Mouse (Mus musculus): ENCODE results near the gene Ruvbl1. TPM values are rescaled to one million over a fixed set of nuclear protein-coding genes. Genes with fewer than 3 reads are reported as not detected.
A peak's percentile ranks its signal among the peaks of the same experiment; 100 is the strongest.

Ruvbl1 gene
- polyA plus RNA-seq, 1 experiment, result 49.9 TPM

- Histone ChIP-seq H3K27ac (ENCODE audit: insufficient read depth, low read length) (no peak overlapping the region), H3K4me1 (ENCODE audit: control insufficient read depth, insufficient read depth, low read length) (0 out of 2 replicates have a peak, but pooled peaks cover 3% of the 10 kb centered on the region), H3K27me3 (ENCODE audit: control insufficient read depth, insufficient read depth, low read length) (no peaks in the 10 kb centered on the region), H3K4me3 (replicated peaks; ENCODE audit: insufficient read depth, low read depth, low read length) (no peak overlapping the region)
- 63% methylated on average over 5 of the region's 5 CpGs for WGBS
- no peak for DNase-seq
- TF ChIP-seq CTCF (IDR thresholded peaks at IDR 0.05; ENCODE audit: borderline replicate concordance, insufficient read depth, low read depth, low read length) (no peak), POLR2A (IDR thresholded peaks at IDR 0.05; ENCODE audit: borderline replicate concordance, insufficient read depth, low read length) (no peak)
Observed at GRCm38 (mm10) chr6:88516667-88517066, 51.5 kb downstream of the Ruvbl1 start.

DNA sequence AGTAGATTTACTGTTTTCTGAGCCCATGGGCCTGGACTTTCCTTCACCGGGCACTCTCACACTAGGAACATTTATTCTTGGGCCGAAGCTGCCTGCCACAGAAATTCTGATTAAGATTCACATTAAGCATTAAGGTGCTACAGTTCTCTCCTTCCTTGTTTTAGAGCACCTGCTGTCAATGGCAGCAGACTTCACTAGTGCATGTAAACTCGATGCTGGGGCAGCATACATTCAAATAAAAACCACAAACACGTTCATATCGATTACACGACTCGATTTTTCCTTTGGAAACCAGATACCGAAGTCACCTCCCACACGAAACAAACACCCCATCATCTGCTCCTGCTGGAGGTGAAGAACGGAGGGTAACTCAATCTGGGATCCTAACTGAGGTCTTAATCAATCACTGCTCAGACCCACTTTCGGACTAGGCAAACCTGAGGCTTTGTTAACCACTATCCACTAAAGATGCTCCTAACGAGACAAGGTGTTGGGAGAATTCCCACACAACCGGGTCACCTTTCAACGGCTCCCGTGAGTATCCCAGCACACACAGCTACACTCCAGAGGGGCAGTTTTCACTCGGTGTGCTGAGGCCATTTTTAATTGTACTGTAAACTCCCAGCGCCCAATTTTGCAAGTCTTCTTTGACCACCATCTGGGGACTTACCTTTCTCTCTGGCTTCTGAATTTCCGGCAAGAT, 52.6 kb downstream of the Ruvbl1 start:
- Histone ChIP-seq H3K27ac (ENCODE audit: insufficient read depth, low read length) (peak overlapping the region; percentile 22; the same call in 1 of the 2 replicates), H3K4me1 (ENCODE audit: control insufficient read depth, insufficient read depth, low read length) (0 out of 2 replicates have a peak, but pooled peaks cover 3% of the 10 kb centered on the region), H3K27me3 (ENCODE audit: control insufficient read depth, insufficient read depth, low read length) (no peaks in the 10 kb centered on the region), H3K4me3 (replicated peaks; ENCODE audit: insufficient read depth, low read depth, low read length) (peak overlapping the region; percentile 66)
- TF ChIP-seq POLR2A (IDR thresholded peaks at IDR 0.05; ENCODE audit: borderline replicate concordance, insufficient read depth, low read length) (no peak), CTCF (IDR thresholded peaks at IDR 0.05; ENCODE audit: borderline replicate concordance, insufficient read depth, low read depth, low read length) (no peak)
- DNase-seq, result no peak
- WGBS, result 9% methylated on average over 18 of the region's 18 CpGs

GRCm38 (mm10) chr6:88518404-88519263, 53.4 kb downstream of the Ruvbl1 start, which contains the start of gene Sec61a1:
Sec61a1 (minus strand) TSS chr6:88518905.
- Histone ChIP-seq H3K27ac (ENCODE audit: insufficient read depth, low read length) (peak within 1 kb of the TSS; percentile 92), H3K27me3 (ENCODE audit: control insufficient read depth, insufficient read depth, low read length) (no peaks in the 10 kb centered on the region), H3K4me3 (replicated peaks; ENCODE audit: insufficient read depth, low read depth, low read length) (peak within 1 kb of the TSS; percentile 92), H3K4me1 (ENCODE audit: control insufficient read depth, insufficient read depth, low read length) (0 out of 2 replicates have a peak, but pooled peaks cover 3% of the 10 kb centered on the region)
- under 1% methylated on average over 80 of the region's 80 CpGs for WGBS
- TF ChIP-seq CTCF (IDR thresholded peaks at IDR 0.05; ENCODE audit: borderline replicate concordance, insufficient read depth, low read depth, low read length) (no peak), POLR2A (IDR thresholded peaks at IDR 0.05; ENCODE audit: borderline replicate concordance, insufficient read depth, low read length) (peak; percentile 99)
- peak; percentile 95 to 98 for DNase-seq

DNA sequence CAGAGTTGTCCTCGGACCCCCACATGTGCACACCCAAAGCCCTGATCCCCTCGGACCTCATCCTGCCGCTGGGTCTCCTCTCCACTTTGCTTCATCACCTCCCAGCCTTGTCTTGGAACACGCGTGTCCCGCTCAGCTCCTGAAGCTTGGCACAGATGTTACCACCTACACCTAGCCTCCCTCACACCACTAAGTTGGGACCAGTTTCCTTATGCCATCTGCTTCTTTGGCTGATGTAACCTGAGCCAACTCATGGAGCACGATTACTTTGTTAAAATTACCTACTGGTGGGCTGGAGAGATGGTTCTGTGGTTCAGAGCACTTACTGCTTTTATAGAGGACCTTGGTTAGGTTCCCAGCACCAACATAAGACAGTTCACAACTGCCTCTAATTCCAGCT, 56.6 kb downstream of the Ruvbl1 start:
- TF ChIP-seq POLR2A (IDR thresholded peaks at IDR 0.05; ENCODE audit: borderline replicate concordance, insufficient read depth, low read length), result no peak
- H3K27me3 ChIP-seq (ENCODE audit: control insufficient read depth, insufficient read depth, low read length), result no peaks in the 10 kb centered on the region
- no peak overlapping the region for H3K27ac ChIP-seq (ENCODE audit: insufficient read depth, low read length)
- no peak overlapping the region for H3K4me3 ChIP-seq (replicated peaks; ENCODE audit: insufficient read depth, low read depth, low read length)
- no peaks in the 10 kb centered on the region for H3K4me1 ChIP-seq (ENCODE audit: control insufficient read depth, insufficient read depth, low read length)
- DNase-seq, result no peak
- WGBS, result 83% methylated on average over 7 of the region's 7 CpGs

DNA sequence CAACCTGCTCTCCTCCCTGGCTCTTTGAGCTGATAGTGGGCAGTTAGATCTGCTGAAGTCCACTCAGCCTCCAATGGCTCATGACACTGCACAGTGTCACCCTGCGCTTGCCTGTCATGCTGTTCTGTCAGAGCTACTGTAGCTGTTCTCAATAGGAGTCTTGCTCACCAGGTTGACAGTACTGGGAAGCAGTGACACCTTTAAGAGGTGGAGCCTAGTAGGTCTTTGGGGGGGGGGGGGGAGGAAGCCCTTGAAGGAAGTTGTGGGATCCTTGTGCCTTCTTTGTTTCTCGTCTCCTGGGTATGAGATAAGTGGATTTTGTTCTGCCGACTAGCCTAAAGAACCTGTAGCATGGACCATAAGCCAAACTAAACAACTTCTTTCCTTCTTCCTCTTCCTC, 57.4 kb downstream of the Ruvbl1 start:
- no peaks in the 10 kb centered on the region for H3K4me1 ChIP-seq (ENCODE audit: control insufficient read depth, insufficient read depth, low read length)
- H3K27ac ChIP-seq (ENCODE audit: insufficient read depth, low read length), result no peak overlapping the region
- TF ChIP-seq POLR2A (IDR thresholded peaks at IDR 0.05; ENCODE audit: borderline replicate concordance, insufficient read depth, low read length) (no peak), CTCF (IDR thresholded peaks at IDR 0.05; ENCODE audit: borderline replicate concordance, insufficient read depth, low read depth, low read length) (no peak)
- H3K4me3 ChIP-seq (replicated peaks; ENCODE audit: insufficient read depth, low read depth, low read length), result no peak overlapping the region
- DNase-seq, result no peak
- WGBS, result 75% methylated on average over 3 of the region's 3 CpGs
- no peaks in the 10 kb centered on the region for H3K27me3 ChIP-seq (ENCODE audit: control insufficient read depth, insufficient read depth, low read length)

DNA sequence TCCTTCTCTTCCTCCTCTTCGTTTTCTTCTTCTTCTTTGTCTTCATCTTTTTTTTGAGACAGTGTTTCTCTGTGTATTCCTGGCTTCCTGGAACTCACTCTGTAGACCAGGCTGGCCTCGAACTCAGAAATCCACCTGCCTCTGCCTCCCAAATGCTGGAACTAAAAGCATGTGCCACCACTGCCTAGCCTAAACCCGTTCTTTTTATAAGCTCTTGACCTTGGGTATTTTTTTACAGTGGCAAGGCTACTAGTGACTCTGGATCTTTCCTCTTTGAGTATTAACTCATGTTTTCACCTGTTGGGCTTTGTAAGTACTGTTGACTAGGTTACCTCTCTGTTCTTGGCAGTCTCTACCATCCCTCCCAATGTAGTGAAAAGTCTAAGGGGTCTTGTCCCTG, 57.8 kb downstream of the Ruvbl1 start:
- TF ChIP-seq POLR2A (IDR thresholded peaks at IDR 0.05; ENCODE audit: borderline replicate concordance, insufficient read depth, low read length) (no peak), CTCF (IDR thresholded peaks at IDR 0.05; ENCODE audit: borderline replicate concordance, insufficient read depth, low read depth, low read length) (no peak)
- Histone ChIP-seq H3K27me3 (ENCODE audit: control insufficient read depth, insufficient read depth, low read length) (no peaks in the 10 kb centered on the region), H3K4me3 (replicated peaks; ENCODE audit: insufficient read depth, low read depth, low read length) (no peak overlapping the region), H3K4me1 (ENCODE audit: control insufficient read depth, insufficient read depth, low read length) (no peaks in the 10 kb centered on the region), H3K27ac (ENCODE audit: insufficient read depth, low read length) (no peak overlapping the region)
- no peak for DNase-seq
- WGBS, result 57% methylated on average over 3 of the region's 3 CpGs

- no peak overlapping the region for H3K4me3 ChIP-seq (replicated peaks; ENCODE audit: insufficient read depth, low read depth, low read length)
- no peak overlapping the region for H3K27ac ChIP-seq (ENCODE audit: insufficient read depth, low read length)
- no peaks in the 10 kb centered on the region for H3K4me1 ChIP-seq (ENCODE audit: control insufficient read depth, insufficient read depth, low read length)
- H3K27me3 ChIP-seq (ENCODE audit: control insufficient read depth, insufficient read depth, low read length), result no peaks in the 10 kb centered on the region
- DNase-seq, result no peak
- TF ChIP-seq CTCF (IDR thresholded peaks at IDR 0.05; ENCODE audit: borderline replicate concordance, insufficient read depth, low read depth, low read length), result no peak
- 85% methylated on average over 3 of the region's 3 CpGs for WGBS
Observed at GRCm38 (mm10) chr6:88523451-88523850, 58.2 kb downstream of the Ruvbl1 start.

DNA sequence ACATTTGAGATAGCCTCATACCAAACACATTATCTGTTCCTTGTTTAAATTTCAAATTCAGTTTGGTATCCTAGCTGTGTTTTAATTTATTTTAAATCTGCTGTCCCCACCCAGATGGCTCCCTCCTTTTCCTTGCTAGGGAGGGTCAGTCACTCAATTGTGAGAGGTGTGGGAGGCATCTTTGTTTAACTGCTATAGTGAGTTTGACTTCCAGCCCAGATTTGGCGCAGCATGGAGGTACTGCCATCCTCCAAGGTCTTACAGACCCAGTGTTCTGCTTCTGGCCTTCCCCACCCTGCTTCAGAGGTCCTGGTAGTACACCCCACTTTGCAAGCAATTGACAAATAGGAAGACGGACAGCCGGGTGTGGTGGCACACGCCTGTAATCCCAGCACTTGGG, 58.8 kb downstream of the Ruvbl1 start:
- Histone ChIP-seq H3K27ac (ENCODE audit: insufficient read depth, low read length) (no peak overlapping the region), H3K4me3 (replicated peaks; ENCODE audit: insufficient read depth, low read depth, low read length) (no peak overlapping the region), H3K4me1 (ENCODE audit: control insufficient read depth, insufficient read depth, low read length) (no peaks in the 10 kb centered on the region), H3K27me3 (ENCODE audit: control insufficient read depth, insufficient read depth, low read length) (no peaks in the 10 kb centered on the region)
- DNase-seq, result no peak
- 81% methylated on average over 4 of the region's 4 CpGs for WGBS
- TF ChIP-seq POLR2A (IDR thresholded peaks at IDR 0.05; ENCODE audit: borderline replicate concordance, insufficient read depth, low read length), result no peak
- TF ChIP-seq CTCF (IDR thresholded peaks at IDR 0.05; ENCODE audit: borderline replicate concordance, insufficient read depth, low read depth, low read length), result no peak

Data from cerebellum, adult 2 months (tissue).